Mouse (Mus musculus): ENCODE results near the gene Cd9.

Gene Cd9

DNA sequence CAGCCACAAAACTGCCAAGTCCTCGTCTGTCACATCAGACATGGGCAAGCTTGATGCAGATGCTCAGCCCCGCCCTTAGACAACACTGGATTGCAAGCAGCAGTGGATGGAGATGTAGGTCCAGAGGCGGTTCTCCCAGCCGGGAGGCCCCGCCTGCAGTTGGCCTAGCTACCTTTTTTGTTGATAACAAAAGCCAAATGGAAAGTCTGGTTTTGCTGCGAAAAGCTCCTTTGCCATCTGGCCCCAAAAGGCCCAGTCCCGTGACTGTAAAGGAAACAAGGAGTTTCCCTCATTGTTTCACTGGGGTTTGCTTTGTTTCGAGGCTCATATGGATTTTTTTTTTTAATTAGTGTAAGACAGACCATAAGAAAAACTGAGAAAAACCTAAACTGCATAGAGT is 18.5 kb downstream of the Cd9 start:
- DNase-seq (ENCODE audit: low read depth, low spot score): no peak

- no peak for DNase-seq (ENCODE audit: low read depth, low spot score)
Measured at GRCm38 (mm10) chr6:125475184-125475583, 19.4 kb downstream of the Cd9 start.

- DNase-seq (ENCODE audit: low read depth, low spot score): no peak
Measured at GRCm38 (mm10) chr6:125473939-125474338, 20.7 kb downstream of the Cd9 start.

GRCm38 (mm10) chr6:125473321-125473721 is 21.3 kb downstream of the Cd9 start:
- peak; percentile 35 for DNase-seq (ENCODE audit: low read depth, low spot score)

DNA sequence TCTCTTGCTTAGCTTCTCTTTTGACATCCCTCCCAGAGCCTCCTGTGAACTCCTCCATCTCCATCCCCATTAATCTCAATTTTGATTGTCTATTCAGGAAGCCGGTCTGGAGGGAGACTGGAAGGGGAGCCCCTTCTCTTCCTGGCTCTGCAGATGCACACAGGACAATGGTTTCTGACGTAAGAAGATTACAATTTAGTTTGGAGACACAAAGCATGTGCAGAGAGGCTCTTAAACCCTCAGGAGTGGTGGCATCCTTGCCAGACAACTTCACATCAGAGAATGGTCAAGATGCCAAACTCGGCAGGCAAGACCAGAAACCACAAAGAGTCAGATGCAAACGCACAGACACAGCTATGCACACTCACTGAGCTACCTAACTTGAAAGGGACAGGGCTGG is 22.7 kb downstream of the Cd9 start:
- DNase-seq (ENCODE audit: low read depth, low spot score): peak; percentile 54

- no peak for DNase-seq (ENCODE audit: low read depth, low spot score)
Measured at GRCm38 (mm10) chr6:125471326-125471725, 23.3 kb downstream of the Cd9 start.

DNA sequence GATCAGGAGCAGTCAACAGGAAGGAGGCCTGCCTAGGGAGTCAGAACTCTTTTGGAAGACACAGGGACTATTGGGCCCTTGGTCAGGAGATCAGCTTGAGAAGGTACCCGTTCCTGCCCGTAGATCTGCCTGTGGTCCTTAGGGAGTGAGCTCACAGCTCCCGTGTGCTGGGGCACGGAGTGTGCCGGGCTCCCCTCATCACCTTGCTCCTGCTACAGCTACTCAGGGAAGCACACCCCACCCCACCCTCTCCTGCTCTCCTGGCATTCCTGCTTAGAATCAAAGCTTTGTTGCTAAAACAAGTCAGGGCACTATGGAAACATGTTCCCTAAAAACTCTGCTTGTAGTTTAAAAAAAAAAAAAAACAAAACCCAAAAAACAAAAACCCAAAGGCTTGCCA is 24.0 kb downstream of the Cd9 start:
- DNase-seq (ENCODE audit: low read depth, low spot score): no peak

GRCm38 (mm10) chr6:125469222-125469621 is 25.4 kb downstream of the Cd9 start:
- no peak for DNase-seq (ENCODE audit: low read depth, low spot score)

DNA sequence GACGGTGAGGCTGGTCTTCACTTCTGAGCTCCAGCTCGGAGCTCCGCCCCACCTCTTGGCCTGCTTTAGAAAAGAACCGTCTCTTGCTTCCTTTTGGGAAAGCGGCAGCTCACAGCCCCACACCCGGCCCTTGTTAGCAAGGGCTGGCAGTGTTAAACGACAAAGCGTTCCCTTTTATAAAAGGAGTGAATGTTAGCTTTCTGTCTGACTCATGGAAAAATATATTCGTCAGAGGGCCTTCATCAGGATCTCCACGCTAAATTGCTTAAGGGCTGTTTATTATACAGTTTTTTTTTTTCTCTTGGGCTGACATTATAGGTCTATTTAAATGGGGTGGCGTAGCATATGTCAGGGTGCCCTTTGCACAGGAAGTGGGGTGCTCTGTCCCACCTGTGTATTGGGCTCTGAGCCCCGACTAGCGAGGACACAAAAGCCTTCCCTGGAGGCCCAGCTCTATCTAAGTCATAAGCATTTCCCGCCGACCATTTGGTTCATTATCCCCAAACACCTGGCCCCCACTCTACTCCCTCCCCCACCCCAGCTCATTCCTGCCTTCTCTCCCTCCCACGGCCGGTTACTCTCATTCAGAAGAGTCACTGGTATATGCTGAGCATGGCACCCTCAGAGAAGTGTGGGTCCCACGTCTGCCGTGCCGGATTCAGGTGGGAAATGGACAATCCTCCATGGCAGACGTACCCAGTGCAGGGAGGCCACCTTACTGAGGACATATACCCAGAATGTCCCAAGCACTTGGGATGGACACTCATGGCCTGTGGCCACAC is 26.2 kb downstream of the Cd9 start:
- DNase-seq (ENCODE audit: low read depth, low spot score): peak; percentile 63

GRCm38 (mm10) chr6:125467301-125467715 is 27.3 kb downstream of the Cd9 start:
- DNase-seq (ENCODE audit: low read depth, low spot score): no peak

DNA sequence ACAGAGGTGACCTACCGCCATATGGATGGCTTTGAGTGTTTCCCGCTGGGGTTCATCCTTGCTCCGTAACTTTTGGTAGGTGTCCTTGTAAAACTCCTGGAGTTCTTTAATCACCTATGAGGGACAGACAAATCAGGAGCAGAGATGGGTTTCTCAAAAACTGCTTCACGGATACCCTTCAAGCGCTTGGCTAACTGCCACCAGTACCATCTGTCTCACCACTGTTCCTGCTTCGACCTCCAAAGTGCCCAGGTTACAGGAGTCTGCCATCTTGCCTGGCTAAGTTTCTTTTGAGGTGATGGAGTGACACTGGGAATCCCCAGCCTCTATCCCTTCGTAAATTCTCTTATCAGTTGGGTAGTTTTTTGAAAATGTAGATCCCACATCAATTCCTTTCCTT is 32.3 kb downstream of the Cd9 start:
- no peak for DNase-seq (ENCODE audit: low read depth, low spot score)

DNA sequence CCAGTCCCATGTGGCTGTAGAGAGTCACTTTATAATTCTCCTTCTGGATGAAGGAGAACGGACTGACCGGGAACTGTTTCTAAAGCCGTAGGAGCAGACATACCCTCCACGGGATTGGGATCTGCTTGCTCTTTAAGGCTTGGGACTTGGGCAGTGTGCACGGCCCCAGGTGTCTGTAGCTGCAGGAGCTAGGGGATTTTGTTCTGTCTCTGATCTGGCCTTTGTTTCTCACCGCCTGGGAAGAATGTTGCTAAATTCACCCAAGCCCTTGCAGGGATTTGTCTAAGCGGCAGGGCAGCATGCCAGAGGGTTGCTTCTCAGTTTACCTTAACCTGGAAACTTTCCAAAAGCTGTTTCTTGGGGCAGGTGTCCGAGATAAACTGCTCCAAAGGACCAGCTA is 32.8 kb downstream of the Cd9 start:
- no peak for DNase-seq (ENCODE audit: low read depth, low spot score)

- DNase-seq (ENCODE audit: low read depth, low spot score): no peak
Measured at GRCm38 (mm10) chr6:125461325-125461724, 33.3 kb downstream of the Cd9 start.

- DNase-seq (ENCODE audit: low read depth, low spot score): no peak
Measured at GRCm38 (mm10) chr6:125460589-125460988, 34.0 kb downstream of the Cd9 start.

GRCm38 (mm10) chr6:125459903-125460302 is 34.7 kb downstream of the Cd9 start:
- DNase-seq (ENCODE audit: low read depth, low spot score): no peak

DNA sequence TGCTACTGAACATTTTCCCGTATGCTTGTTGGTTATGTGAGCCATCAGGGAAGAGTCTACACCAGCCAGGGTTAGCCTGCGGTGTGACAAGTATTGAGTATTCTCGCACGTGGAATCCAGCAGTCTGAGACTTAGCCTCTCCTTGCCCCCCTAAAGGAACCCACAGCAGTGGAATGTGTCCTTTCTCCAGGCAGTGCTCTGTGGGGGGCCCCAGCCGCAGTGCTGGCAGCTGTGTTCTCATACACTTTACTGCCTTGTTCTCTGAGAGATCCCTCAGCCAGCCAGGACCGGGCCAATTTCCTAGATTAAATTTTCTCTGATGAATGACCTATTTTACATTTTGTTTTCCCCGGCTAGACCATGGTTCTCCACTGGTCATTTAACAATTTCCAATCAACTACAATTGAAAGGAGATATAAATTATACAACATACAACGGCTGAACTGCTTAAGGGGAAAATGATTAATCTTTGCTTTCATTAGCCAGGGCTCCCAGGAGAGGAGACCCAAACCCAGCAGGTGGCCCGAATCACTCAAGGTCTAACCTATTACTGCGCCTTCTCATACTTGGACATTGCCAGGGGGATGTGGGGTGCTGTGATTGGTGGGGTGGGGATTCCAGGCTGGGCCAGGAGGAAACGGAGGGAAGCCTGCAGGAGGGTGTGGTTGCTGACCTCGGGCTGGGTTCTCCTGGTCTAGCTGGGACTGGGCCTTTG is 38.6 kb downstream of the Cd9 start:
- DNase-seq (ENCODE audit: low read depth, low spot score): no peak

DNA sequence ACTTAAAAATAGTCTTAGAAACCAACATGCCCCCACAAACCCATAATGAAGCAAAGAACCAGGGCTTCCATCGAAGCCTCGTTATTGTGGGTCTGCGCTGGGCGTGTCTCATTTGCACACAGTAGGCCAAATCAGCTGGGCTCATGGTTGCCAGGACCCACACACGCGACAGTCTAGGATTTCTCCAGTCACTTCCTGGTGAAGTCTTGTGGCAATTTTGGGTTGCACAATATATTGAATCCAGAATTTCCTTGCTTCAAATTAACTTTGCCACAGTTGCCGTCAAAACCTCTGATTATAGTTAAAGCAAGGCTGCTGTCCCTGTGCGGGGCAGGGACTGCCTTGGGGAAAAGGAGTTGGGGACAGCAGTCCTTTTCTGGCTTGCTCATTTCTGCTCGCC is 39.9 kb downstream of the Cd9 start:
- DNase-seq (ENCODE audit: low read depth, low spot score): no peak

GRCm38 (mm10) chr6:125454299-125454698 is 40.3 kb downstream of the Cd9 start:
- no peak for DNase-seq (ENCODE audit: low read depth, low spot score)

DNA sequence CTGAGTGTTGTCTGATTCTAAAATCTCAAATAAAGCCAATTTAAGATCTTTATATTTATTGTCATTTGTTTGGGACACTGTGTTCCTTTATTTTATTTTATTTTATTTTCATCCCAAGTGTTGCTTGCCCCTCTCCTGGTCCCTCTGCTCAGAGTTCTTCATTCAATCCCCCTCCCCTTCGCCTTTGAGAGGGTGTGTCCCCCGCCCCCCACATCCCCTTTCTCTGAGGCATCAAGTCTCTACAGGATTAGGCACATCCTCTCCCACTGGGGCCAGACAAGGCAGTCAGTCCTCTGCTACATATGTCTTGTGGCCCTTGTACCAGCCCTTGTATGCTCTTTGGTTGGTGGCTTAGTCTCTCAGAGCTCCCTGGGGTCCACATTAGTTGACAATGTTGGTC is 46.9 kb downstream of the Cd9 start:
- no peak for DNase-seq (ENCODE audit: low read depth, low spot score)

- DNase-seq (ENCODE audit: low read depth, low spot score): peak; percentile 59
Measured at GRCm38 (mm10) chr6:125447205-125447604, 47.4 kb downstream of the Cd9 start.

DNA sequence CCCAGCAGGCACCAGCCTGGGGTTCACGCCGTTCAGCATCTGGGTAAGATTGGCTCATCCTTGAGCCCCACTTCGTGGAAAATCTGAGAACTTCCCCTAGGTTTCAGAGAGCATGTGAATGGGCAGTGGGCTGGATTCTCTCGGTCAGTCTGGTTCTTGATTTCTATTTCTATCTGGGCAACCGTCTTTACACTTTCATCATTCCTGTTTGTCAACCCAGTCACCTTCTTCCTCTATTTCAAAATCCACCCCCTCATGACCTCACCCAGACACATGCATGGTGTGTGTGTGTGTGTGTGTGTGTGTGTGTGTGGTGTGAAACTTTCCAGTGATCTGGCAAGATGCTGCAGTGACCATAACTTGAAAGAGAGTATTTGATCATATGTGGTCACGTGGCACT is 49.2 kb downstream of the Cd9 start:
- DNase-seq (ENCODE audit: low read depth, low spot score): no peak

DNA sequence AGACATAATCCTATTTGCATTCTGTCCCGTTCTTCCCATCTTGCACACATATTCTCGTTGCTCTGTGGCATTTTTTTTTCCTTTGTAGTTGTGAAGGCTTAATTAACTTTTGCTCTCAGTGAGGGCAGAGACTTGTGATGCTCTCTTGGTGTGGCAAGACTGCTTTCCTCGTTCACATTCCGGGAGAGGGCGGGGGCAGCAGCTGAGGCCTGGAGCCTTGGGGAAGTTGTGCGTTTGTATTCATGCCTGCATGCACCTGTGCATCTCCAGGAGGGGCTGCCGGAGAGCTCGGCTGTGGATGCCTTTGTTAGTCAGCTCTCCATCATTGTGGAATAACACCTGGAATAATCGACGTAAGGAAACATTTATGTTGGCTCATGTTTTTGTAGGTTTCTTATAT is 52.0 kb downstream of the Cd9 start:
- no peak for DNase-seq (ENCODE audit: low read depth, low spot score)

- no peak for DNase-seq (ENCODE audit: low read depth, low spot score)
Measured at GRCm38 (mm10) chr6:125436753-125437152, 57.8 kb downstream of the Cd9 start.
